Mouse (Mus musculus): ENCODE results near the gene Slc35f1.
A peak's percentile ranks its signal among the peaks of the same experiment; 100 is the strongest.

DNA sequence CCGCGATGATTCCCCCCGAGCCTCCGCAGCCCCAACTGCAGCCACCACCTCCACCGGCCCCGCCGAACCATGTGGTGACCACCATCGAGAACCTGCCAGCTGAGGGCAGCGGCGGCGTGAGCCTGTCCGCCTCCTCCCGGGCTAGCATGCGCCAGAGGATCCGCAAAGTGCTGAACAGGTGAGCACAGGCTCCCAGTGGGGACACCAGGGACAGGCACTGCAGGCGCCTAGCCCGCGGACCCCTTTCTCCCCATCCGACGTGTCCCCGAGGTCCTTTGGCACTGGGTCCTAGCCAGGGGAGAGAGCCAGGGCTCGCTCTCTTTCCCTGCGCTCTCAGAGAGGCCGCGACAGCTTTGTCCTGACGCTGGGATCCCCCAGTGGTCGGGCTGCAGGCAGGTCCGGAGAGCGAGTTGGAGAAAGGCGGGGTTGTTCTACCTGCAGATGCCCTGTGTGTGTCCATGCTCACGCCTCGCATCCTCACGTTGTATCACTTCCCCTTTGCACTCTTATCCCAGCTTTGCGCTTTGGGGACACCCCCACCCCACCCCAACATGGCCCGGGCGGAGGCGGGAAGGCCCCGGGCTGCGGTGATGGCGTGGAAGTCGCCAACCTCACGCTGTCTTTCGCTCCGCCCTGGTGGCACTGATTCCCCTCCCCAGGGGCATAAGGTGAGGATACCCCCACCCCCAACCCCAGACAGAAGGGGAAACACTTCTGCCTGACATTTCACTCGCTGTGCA is 829 bp downstream of the Slc35f1 start:
- TF ChIP-seq POLR2A (IDR thresholded peaks at IDR 0.05; ENCODE audit: borderline replicate concordance, extremely low read depth, insufficient read depth, insufficient read length, poor library complexity, severe bottlenecking) (0 out of 2 replicates have a peak, but pooled peaks have one; percentile 5), CTCF (IDR thresholded peaks at IDR 0.05; ENCODE audit: borderline replicate concordance, extremely low read depth, insufficient read depth, insufficient read length) (peak; percentile 22; the same call in 1 of the 2 replicates)
